Mouse (Mus musculus): ENCODE results near the gene Pnpla8. TPM values are rescaled to one million over a fixed set of nuclear protein-coding genes. Genes with fewer than 3 reads are reported as not detected.
"Not testable (repeated sequence)": the region's sequence is repeated elsewhere in the genome, so short reads cannot be mapped to it uniquely, and the experiment has no call there.

Pnpla8 gene
- 26.0 and 28.0 TPM in 2 replicates for polyA plus RNA-seq (2015; fragmentation: Nextera tagmentation; extraction: Ambion mirVana)

GRCm38 (mm10) chr12:44221070-44221469, at the start of gene Pnpla8:
Pnpla8 (plus strand) TSS chr12:44221370.
- WGBS (ENCODE audit: insufficient replicate concordance): 83% methylated on average over 2 of the region's 2 CpGs
- not testable (repeated sequence) for H3K4me1 ChIP-seq (replicated peaks); H3K9me3 ChIP-seq (replicated peaks); H3K36me3 ChIP-seq (replicated peaks); H3K27ac ChIP-seq (replicated peaks); ATAC-seq (ENCODE audit: insufficient read depth)
- H3K27me3 ChIP-seq: peaks cover 38% of the 10 kb centered on the region
- H3K4me3 ChIP-seq (replicated peaks): peak within 1 kb of the TSS; percentile 56
- 0 out of 2 replicates have a peak within 1 kb of the TSS, but pooled peaks have one; percentile 42 for H3K9ac ChIP-seq
- H3K4me2 ChIP-seq: peak within 1 kb of the TSS; percentile 70

GRCm38 (mm10) chr12:44176331-44177037, 44.7 kb upstream of the Pnpla8 start:
- H3K4me3 ChIP-seq (replicated peaks): no peak overlapping the region
- 30% methylated on average over 10 of the region's 10 CpGs for WGBS (ENCODE audit: insufficient replicate concordance)
- ATAC-seq (ENCODE audit: insufficient read depth): no peak
- no peaks in the 10 kb centered on the region for H3K9me3 ChIP-seq (replicated peaks)
- H3K27ac ChIP-seq (replicated peaks): no peak overlapping the region
- no peak overlapping the region for H3K4me2 ChIP-seq
- H3K9ac ChIP-seq: no peak overlapping the region
- H3K27me3 ChIP-seq: no peaks in the 10 kb centered on the region
- no peaks in the 10 kb centered on the region for H3K36me3 ChIP-seq (replicated peaks)
- H3K4me1 ChIP-seq (replicated peaks): no peaks in the 10 kb centered on the region

GRCm38 (mm10) chr12:44177038-44177355, 44.2 kb upstream of the Pnpla8 start:
- Histone ChIP-seq H3K4me1 (replicated peaks) (no peaks in the 10 kb centered on the region), H3K9ac (no peak overlapping the region), H3K27ac (replicated peaks) (no peak overlapping the region), H3K4me3 (replicated peaks) (no peak overlapping the region), H3K4me2 (no peak overlapping the region), H3K27me3 (no peaks in the 10 kb centered on the region), H3K9me3 (replicated peaks) (no peaks in the 10 kb centered on the region), H3K36me3 (replicated peaks) (no peaks in the 10 kb centered on the region)
- 60% methylated on average over 2 of the region's 2 CpGs for WGBS (ENCODE audit: insufficient replicate concordance)
- ATAC-seq (ENCODE audit: insufficient read depth): no peak

DNA sequence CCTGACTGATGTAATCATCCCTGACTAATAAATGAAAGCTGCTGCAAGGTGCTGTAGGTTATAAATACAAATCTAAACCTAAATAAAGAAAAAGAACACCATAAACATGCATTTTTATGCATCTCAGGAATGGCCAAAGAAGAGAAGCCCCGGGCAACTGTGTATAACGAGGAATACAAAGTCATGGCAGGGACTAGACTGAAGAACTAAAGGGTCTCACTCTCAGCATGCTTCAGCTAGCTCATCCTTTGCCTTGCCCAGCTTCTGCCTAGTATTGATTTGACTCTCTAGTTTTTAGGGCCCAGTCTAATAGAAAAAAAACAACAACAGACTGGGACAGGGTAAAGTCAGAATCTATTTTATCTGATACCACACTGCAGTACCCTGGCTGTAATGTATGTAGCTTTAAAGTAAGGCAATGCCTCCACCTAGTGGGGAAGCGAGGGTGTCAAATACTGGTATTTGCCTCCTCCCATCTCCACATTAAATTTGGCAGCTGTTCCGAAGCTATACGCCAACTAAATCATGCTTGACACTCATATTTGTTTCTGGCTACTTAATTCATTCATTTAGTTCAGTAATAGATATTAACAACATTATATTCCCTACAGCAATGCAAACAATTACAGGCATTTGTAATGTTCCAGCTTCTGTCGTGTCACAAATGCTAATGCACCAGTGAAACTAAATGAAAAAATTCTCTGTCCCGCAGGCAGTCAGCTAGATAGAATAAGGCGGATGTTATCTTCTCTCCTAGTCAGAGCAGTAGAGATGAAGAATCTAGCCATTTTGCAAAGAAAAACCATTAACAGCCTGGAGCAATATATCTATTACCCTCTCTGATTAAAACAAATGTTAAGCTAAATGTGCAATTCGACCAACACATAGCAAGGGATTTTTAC, 39.8 kb upstream of the Pnpla8 start:
- 42% methylated on average over 9 of the region's 9 CpGs for WGBS (ENCODE audit: insufficient replicate concordance)

GRCm38 (mm10) chr12:44197873-44198525, 23.2 kb upstream of the Pnpla8 start:
- Histone ChIP-seq H3K4me1 (replicated peaks) (0 out of 2 replicates have a peak, but pooled peaks cover 6% of the 10 kb centered on the region), H3K4me2 (no peak overlapping the region), H3K9me3 (replicated peaks) (no peaks in the 10 kb centered on the region), H3K9ac (no peak overlapping the region), H3K27me3 (no peaks in the 10 kb centered on the region), H3K27ac (replicated peaks) (no peak overlapping the region), H3K36me3 (replicated peaks) (no peaks in the 10 kb centered on the region), H3K4me3 (replicated peaks) (no peak overlapping the region)
- 0 out of 2 replicates have a peak, but pooled peaks have one; percentile 52 for ATAC-seq (ENCODE audit: insufficient read depth)
- 19% methylated on average over 4 of the region's 4 CpGs for WGBS (ENCODE audit: insufficient replicate concordance)

More for the DNA sequence above, 39.8 kb upstream of the Pnpla8 start:
- Histone ChIP-seq H3K4me3 (replicated peaks) (no peak overlapping the region), H3K4me2 (no peak overlapping the region), H3K9ac (no peak overlapping the region), H3K9me3 (replicated peaks) (no peaks in the 10 kb centered on the region), H3K27ac (replicated peaks) (no peak overlapping the region), H3K27me3 (no peaks in the 10 kb centered on the region), H3K36me3 (replicated peaks) (no peaks in the 10 kb centered on the region), H3K4me1 (replicated peaks) (no peaks in the 10 kb centered on the region)
- ATAC-seq (ENCODE audit: insufficient read depth): no peak

DNA sequence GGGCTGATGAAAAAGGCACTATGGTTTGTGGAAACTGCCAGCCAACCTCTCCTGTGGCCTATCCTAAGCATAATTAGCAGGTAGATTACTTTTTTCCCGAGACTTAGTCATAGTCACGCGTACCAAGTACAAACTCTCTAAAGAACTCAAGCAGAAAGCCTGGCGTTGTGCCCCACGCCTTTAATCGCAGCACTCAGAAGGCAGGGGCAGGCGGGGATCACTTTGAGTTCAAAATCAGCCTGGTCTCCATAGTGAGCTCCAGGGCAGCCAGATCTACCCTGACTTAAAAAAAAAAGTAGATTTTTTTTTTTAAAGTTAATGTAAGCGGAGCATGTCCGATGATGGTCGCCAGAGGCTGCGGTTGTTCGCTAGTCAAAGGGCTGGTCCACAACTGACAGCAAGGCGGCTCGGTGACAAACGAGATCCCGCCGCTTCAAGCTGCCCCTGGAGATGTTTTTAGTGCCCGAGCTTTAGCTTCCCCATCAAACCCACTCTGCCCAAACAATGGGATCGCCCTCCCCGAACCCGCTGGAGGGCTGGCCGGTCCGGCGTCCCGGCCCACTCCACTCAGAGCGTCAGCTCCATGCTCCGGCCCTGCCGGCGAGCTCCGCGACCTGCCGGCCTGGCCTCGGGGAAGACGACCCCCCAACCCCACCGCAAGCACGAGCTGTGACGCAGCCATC, 11.9 kb upstream of the Pnpla8 start:
- peak overlapping the region; percentile 85 for H3K9ac ChIP-seq
- no peaks in the 10 kb centered on the region for H3K27me3 ChIP-seq
- WGBS (ENCODE audit: insufficient replicate concordance): under 1% methylated on average over 37 of the region's 37 CpGs
- ATAC-seq (ENCODE audit: insufficient read depth): no peak
- H3K4me1 ChIP-seq (replicated peaks): peaks cover 23% of the 10 kb centered on the region
- H3K36me3 ChIP-seq (replicated peaks): peaks cover 9% of the 10 kb centered on the region; the same call in 1 of the 2 replicates
- H3K9me3 ChIP-seq (replicated peaks): no peaks in the 10 kb centered on the region
- H3K4me3 ChIP-seq (replicated peaks): peak overlapping the region; percentile 85
- peak overlapping the region; percentile 82 for H3K27ac ChIP-seq (replicated peaks)
- H3K4me2 ChIP-seq: peak overlapping the region; percentile 97

DNA sequence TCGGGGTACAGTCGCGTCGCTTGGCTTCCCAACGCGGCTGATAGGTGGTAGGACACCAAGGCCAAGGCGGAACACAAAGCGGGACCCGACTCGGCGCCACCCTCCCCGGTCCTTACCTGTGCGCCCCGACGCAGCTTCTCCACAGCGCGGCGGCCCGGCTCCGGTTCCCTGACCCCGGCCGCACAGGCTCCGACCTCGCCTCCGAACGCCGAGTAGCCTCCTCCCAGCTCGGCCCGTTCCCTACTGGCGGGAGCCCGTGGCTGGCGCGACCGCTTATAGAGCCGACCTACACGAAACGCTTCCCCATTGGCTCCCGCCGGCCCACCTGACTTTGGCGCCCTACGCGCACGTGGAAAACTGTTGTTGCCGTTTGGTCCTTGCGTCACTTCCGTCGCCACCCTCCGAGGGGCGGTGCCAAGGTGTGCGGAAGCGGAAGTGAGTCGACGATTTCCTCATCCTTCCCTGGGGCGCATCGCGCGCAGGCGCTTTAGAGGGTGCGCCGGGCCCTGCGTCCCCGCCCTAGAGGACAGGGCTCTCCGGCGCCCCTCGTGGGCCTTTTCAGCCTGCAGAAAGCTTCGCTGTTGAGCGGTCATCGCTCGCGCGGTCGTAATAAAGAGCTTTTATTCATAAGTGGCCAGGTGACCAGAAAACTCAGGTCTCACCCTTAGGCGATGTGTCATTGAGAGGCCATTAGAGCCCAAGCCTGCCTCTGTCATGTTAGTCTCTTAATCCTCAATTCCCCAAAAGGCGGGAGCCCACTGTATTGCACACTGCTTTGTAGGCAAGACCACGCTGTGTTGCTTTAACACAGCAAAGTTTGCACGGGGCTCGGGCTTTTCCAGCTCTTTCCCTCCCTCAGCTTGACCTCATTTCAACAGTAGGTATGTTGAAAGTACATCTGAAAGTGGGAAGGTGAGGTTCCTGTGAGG, 11.1 kb upstream of the Pnpla8 start, which contains the start of gene Dnajb9:
Dnajb9 (minus strand) TSS at position 503 of the 929 bp plus-strand sequence.
- Histone ChIP-seq H3K9ac (peak within 1 kb of the TSS; percentile 85), H3K36me3 (replicated peaks) (peaks cover 9% of the 10 kb centered on the region; the same call in 1 of the 2 replicates), H3K4me2 (peak within 1 kb of the TSS; percentile 97), H3K9me3 (replicated peaks) (no peaks in the 10 kb centered on the region), H3K27me3 (no peaks in the 10 kb centered on the region), H3K4me3 (replicated peaks) (peak within 1 kb of the TSS; percentile 85), H3K27ac (replicated peaks) (peak within 1 kb of the TSS; percentile 82), H3K4me1 (replicated peaks) (peaks cover 23% of the 10 kb centered on the region)
- WGBS (ENCODE audit: insufficient replicate concordance): under 1% methylated on average over 77 of the region's 77 CpGs
- peak; percentile 98 for ATAC-seq (ENCODE audit: insufficient read depth)

DNA sequence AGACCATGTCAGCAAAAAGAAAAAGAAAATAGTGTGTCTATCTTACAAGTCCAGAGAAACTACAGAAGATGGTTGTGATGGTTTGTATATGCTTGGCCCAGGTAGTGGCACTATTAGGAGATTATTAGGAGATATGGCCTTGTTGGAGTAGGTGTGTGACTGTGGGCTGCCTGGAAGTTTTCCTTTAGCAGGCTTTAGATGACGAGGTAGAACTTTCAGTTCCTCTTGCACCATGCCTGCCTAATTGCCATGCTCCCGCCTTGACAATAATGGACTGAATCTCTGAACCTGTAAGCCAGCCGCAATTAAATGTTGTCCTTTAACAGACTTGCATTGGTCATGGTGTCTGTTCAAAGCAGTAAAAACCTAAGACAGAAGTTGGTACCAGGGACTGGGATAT, 9.6 kb upstream of the Pnpla8 start:
- Histone ChIP-seq H3K27me3 (no peaks in the 10 kb centered on the region), H3K4me1 (replicated peaks) (peaks cover 23% of the 10 kb centered on the region), H3K4me3 (replicated peaks) (no peak overlapping the region), H3K4me2 (no peak overlapping the region), H3K27ac (replicated peaks) (no peak overlapping the region), H3K36me3 (replicated peaks) (0 out of 2 replicates have a peak, but pooled peaks cover 4% of the 10 kb centered on the region), H3K9me3 (replicated peaks) (no peaks in the 10 kb centered on the region), H3K9ac (no peak overlapping the region)
- ATAC-seq (ENCODE audit: insufficient read depth): no peak
- WGBS (ENCODE audit: insufficient replicate concordance): 71% methylated on average over 3 of the region's 3 CpGs

DNA sequence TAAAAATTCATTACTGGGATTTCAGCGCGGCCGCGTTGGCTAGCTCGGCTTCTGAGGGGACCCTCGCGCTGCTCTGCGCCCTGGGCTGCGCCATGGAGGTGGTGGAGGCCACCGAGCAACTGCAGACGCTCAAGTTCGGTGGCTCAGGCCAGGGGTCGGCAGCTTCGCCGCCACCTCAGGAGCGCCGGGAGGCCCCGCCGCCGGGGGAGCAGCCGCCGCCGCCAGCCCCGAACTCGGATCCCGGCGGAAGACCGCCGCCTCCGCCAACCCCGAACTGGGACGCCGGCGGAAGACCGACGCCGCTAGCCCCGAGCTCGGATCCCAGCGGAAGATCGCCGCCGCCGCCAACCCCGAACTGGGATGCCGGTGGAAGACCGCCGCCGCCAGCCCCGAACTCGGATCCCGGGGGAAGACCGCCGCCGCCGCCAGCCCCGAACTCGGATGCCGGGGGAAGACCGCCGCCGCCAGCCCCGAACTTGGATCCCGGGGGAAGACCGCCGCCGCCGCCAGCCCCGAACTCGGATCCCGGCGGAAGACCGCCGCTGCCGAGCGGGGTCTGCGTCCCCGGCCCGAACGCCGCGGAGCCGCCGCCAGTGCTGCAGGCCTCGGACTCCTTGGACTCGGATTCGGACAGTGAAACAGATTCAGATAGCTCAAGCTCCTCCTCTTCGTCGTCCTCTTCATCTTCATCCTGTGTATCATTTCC, 634 bp downstream of the Pnpla8 start:
- Histone ChIP-seq H3K4me1 (replicated peaks) (no peaks in the 10 kb centered on the region), H3K36me3 (replicated peaks) (no peaks in the 10 kb centered on the region), H3K9me3 (replicated peaks) (no peaks in the 10 kb centered on the region), H3K9ac (0 out of 2 replicates have a peak overlapping the region, but pooled peaks have one; percentile 42), H3K4me3 (replicated peaks) (peak overlapping the region; percentile 56), H3K4me2 (peak overlapping the region; percentile 70), H3K27me3 (peaks cover 38% of the 10 kb centered on the region), H3K27ac (replicated peaks) (no peak overlapping the region)
- no peak for ATAC-seq (ENCODE audit: insufficient read depth)
- 2% methylated on average over 82 of the region's 89 CpGs for WGBS (ENCODE audit: insufficient replicate concordance)
